Mouse (Mus musculus) spleen, postnatal 36 days (tissue): ENCODE results near the gene Cfap65.

Source experiments
- DNase-seq, 2 experiments: peaks; one replicate each; pipeline ENCODE4 v3.0.0; 2022; ENCODE audit warnings: low spot score in 2 of 2, mixed read lengths in 1 of 2

Cfap65 gene

GRCm38 (mm10) chr1:74935402-74935801, at the start of gene Cfap65:
Gene Cfap65 (minus strand): TSS chr1:74935599.
- DNase-seq = no peak

DNA sequence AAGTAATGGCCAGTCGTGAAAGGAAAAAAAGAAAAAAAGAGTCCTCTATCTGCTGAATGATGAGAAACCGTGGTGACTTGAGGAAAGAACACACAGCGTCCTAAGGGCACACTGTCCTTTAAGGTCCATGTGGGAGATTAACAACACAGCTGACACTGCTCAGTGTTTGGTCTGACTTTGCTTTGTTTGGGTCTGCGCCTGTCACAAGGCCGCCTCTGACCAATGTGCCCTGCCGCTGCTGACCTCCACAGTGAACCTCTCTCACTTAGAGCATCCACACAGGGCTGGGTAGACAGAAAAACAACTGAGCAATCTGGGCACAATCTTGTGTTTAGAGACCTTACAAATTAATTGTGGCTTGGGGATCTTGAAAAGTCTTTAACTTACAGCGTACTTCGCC, 41.6 kb upstream of the Cfap65 start:
- DNase-seq = no peak

GRCm38 (mm10) chr1:74975936-74976335, 40.5 kb upstream of the Cfap65 start:
- DNase-seq = no peak

DNA sequence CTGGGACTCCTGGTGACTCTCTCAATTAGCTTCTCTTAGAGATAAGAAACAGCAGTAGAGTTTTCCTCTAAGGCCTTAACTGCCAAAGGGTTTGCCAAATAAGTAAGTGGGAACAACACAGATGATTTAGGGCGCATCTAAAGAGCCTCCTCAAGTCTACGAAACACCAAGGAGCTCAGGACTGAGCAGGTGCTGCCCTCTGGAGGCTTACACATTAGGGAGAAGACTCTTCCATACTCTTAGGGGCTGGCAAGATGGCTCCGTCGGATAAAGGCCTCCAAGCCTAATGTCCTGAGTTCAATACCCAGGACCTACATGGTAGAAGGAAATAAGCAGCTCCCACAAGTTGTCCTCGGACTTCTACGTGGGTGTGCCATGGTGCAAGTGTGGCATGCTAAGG, 38.2 kb upstream of the Cfap65 start:
- no peak for DNase-seq

DNA sequence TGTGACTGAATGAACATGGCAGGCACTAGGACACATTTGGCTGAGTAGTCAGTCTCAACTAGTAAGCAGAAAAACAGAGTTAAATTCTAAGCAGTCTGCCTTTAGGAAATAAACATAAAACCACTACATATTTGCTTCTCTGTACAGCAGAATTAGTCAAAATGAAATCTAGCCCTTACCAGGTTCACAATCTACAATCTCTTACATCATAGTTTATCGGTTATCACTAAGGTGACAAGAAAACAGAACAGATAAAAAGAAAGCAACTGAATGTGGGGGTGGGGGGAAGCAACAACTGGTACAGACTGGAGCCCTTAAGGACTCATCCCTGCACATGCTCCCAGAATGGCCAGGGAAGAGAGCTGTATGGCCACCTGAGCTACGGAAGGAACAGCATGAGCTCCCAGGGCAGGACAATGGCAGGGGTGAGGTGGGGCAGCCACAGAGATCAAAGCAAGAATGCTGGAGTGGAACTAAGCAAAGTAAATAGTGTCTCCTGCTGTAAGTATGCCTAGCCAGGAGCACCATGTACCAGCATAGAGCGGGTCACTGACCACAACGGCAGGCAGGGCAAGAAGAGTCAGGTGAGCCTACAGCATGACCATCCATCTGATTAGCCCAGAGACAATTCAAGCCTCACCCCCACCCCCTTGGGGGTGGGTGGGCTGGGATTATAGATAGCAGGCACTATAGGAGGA, 36.1 kb upstream of the Cfap65 start:
- no peak for DNase-seq

DNA sequence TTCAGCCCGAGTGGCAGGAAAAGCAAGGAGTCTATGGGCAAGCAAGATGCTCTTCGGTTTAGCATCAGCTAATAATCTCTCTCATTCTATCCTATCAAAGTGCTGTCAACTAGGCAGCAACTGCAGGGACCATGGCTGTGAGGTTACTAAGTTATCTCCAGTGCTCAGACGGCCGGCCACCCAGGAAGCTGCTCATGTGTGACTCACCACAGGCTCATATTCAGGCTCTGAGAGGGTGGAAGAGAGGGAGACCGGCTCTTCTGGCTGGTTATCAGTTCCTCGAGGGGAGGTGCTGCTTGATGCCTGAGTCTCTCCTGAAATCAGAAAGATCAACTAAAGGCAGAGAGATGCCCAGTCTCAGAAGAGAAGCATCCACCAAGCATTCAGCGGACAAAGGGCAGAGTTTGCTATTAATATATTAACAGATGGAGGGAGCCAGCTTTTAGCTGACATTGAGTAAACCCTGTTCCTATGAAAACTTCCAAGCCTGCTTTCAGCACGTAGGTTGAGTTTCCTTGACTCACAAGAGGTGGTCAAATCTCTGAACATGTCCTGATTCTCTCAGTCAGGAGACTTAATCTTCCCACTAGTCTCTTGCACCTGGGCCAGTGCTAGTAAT, 32.7 kb upstream of the Cfap65 start:
- no peak for DNase-seq

DNA sequence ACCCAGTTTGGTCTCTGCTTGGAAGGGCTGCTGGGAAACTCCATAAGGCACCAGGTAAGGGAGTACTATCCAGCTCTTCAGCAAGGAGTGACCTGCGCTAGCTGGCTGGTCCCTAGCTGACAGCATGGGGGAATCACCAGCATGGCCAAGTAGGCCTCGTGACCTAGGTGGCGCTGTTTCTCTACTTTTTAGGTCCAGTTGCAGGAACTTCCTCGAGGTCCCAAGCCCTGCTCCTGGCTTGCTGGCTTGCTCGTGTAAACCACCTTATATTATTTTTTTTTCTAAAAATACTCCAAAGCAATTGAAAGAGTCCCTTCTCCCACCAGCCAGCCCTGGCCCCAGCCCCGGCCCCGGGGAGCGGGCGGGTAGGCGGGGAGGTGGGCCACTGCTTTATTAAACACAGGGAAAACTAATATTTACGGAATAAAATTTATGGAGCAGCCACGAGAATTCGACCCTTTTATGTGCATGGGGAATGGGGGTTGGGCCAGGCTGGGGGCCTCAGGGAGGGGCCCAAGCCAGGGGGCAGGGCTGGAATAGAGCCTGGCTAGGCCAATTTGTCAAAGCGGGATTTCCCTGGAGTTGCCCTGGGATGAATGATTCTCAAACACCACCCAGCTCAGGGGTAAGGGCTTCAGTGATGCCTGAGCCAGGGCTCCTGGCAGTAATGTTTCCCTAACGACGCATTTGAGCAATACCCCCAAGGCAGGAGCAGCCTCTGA, 29.3 kb upstream of the Cfap65 start:
- DNase-seq = peak; percentile 22 to 25

DNA sequence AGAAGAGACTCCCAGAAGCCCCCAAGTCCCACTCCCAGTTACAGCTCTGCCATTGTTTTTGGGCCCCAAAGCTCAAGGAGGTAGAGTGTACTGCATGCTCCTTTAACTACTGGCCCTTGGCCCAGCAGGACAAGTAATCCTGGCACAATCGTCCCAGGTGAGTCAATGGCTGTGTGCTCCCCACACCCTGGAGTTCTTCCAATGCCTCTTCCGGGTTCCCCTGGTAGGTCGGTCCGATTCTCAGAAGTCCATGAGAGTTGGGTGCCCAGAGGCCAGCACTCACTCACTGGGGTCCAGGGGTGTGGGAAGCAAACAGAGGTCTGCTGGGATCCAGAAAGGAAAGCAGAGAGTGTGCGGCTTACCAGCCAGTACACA, 27.4 kb upstream of the Cfap65 start:
- DNase-seq = no peak

DNA sequence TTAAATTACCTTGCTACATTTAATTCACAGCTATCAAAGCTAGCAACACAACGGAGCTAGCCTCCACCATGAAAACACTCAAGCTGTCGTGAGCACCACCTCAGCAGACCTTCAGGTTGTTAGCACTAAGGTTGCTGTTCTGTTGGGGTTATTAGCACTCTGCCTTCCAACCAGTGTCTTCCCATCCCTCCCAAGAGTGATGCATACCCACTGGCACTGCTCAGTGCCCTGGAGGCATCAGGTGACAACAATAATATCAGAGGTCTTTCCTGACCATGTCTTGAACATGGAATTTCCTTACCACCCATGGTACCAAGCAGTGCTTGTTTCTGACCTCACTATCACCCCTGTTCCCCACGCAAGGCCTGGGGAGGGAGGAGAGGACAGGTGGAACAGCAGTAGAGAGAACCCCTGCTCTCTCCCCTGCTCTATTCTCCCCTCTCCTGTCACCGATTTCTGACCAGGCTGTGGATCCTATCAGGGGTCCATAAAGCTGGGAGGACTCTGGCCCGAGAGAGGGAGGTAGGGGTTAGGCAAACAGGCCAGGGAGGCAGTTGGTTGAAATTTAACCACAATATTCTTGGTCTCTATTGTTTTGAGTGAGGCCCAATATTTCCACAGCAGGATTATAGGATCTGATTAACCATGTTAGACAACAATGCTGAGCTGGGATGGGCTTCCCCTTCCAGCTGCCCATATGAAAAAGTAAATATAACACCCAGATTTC, 26.9 kb upstream of the Cfap65 start:
- DNase-seq = no peak

DNA sequence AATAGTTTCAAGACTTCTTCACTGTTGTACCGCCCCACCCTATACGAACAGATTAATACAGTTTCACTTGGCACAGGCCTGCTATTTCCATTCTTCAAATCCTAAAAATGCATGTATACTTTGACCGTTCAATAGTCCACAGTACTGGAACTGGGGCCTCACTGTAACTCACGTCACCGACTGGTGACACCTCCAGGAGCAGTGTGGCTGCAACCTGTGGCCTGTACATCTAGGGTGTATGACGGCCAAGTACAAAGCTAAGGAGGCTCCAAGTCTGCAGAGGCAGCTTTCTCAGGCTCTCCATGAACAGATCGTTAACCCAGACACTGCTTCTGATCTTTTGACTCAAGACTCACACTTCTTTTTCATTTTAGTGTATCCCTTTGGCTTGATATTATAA, 26.3 kb upstream of the Cfap65 start:
- DNase-seq = no peak

- no peak for DNase-seq
Measured at GRCm38 (mm10) chr1:74960059-74960458, 24.7 kb upstream of the Cfap65 start.

DNA sequence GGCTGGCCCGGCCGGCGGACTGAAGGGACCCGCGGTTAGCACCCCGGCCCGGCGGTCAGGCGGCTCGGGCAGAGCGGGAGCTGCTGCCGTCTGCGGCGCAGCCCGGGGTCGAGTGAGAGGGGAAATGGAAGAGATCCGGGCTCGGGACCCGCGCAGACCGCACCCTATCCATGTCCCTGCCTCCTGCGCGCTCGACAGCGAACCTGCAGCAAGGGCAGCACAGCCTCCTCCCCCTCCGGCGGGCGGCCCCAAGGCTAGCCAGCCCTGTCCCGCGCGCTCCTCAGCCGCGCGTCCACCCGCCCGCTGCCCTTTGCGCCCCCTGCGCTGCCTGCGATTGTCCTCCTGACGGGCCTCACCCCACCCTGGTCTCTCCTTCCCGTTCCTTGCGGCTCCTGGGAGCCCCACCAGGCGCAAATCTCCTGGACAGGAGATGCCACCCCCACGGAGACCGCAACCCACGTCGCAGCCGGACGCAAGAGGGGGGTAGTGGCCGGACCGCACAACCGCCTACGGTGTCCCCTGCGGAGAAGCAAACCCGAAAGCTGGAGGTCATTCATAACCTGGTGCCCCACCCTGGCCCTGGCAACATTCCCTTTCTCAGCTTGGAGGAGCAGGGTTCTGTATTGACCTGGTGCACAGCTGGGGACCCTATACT, 16.3 kb upstream of the Cfap65 start, which contains the start of gene Ihh:
Ihh (minus strand) TSS at position 117 of the 655 bp plus-strand sequence.
- DNase-seq = no peak

GRCm38 (mm10) chr1:74950576-74951490, 15.4 kb upstream of the Cfap65 start:
- no peak for DNase-seq

DNA sequence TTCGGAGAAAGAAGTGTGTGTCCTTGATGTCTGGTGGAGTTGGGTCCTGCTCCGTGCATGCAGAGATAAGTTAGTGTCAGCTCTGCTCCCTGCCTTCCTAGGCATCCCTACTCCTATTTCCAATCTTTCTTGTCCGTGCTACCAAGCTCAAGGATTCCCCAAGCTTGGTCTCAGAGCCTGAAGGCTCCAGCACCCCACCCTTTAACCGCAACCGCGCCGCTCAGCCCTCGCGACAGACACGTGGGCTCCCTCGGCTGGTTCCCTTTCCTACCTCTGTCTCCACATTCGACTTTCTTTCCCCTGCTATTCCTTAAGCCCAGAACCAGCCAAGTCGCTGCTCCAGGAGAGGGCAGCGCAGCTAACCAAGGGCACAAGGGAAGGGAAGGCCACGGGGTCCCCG, 14.7 kb upstream of the Cfap65 start:
- no peak for DNase-seq

DNA sequence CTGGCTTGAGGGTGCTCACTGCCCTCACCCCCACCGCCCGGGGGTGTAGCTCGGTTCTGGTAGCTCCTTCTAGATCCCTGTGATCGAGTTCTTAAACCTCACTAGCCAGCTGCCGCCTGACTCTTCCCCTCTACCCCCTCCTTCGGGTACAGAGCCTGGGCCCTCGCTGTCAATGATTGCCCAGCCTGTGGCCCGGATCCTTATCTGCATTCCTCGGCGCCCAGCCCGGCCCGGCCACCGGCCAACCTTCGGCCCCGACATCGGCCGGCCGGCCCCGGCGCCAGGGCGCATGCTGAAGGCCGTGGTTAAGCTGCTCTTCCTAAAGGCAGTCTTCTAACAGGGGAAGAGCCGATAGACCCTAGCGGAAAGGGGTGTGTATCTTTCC, 14.3 kb upstream of the Cfap65 start:
- no peak for DNase-seq

DNA sequence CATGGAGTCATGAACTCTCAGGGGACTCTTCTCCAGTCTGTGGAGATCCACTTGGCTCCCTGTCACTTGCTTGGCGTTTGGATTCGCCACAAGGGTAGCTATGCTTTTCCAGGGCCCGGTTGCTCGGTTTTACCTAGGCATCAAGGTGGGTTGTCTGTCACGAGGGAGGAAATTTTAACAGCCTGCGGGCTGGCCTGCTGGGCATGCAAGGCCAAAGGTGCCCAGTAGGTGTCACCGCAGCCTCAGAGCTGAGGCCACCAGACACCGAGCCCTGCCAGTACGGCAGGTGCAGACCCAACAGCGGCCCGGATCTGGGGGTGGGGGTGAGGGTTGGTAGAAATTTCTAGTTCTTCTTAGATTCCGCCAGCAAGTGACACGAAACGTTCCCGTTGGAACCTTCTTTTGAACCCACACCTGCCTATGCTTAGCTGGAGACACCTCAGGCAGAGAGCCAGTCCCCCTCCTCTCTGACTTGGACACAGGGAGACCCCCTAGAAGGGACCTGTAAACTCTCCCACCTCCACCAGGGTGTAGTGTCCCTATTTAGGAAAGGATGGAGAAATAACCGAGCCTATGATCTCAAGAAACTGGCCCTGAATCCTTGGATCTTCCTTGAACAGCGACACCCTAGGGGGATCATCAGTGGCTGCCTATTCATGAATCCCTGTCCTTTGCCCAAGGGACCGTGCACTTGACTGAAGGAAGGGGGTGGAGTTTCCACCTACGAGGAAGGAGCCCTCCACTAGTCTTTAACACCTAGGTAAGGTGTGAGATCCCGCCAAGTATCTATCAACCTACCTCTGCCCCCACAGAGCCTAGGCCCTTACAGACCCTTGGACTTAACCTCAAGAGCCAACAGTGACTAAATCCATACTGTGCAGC, 13.6 kb upstream of the Cfap65 start:
- DNase-seq = no peak

DNA sequence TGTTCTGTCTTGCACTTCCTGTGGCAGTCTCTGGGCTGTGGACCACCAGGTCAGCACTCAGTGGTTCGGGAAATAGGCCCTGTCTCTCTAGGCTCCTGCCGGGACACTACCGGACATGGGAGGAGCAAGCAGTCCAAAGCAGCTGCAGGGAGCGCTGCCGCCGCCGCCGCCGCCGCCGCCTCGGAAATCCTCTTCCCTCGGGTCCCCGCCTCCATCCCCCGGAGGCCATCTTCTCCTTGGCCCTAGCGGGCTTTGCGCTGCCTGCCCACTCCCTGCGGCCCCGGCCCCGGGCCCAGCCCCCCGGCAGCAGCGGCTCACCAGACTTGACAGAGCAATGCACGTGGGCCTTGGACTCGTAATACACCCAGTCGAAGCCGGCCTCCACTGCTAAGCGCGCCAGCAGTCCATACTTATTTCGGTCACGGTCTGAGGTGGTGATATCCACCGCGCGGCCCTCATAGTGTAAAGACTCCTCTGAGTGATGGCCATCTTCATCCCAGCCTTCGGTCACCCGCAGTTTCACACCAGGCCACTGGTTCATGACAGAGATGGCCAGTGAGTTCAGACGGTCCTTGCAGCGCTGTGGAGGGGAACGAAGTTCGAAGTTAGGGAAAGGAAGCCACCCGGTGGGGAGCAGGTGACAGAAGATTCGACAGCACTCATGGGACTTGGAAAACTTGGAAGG, 12.7 kb upstream of the Cfap65 start:
- no peak for DNase-seq

- DNase-seq = no peak
Measured at GRCm38 (mm10) chr1:74941651-74942360, 6.4 kb upstream of the Cfap65 start.

GRCm38 (mm10) chr1:74939762-74940161, 4.4 kb upstream of the Cfap65 start:
- DNase-seq = no peak
